Mouse (Mus musculus) adrenal gland, adult 18-20 months (tissue): ENCODE measurements around the gene Zbtb6. TPM values are rescaled to one million over a fixed set of nuclear protein-coding genes. Genes with fewer than 3 reads are reported as not detected.
A peak's percentile ranks its signal among the peaks of the same experiment; 100 is the strongest.

ENCODE experiments used
- DNase-seq, 2 experiments: peaks; one replicate each; pipeline ENCODE4 v3.0.0; 2021 to 2022; ENCODE audit warnings: low spot score in 2 of 2
- long read RNA-seq, 2 experiments: library from polyadenylated mRNA; stranded (forward); transcript quantifications; one replicate each; pipeline ENCODE4 v2.0.0; 2021
- total RNA-seq, 2 experiments: library from RNA; stranded (reverse); gene quantifications; 1 replicate in 1 of 2; 2 replicates in 1 of 2; pipeline ENCODE4 v1.2.3; 2021

Zbtb6 gene
- 10 to 100 TPM; 14.6 to 16.4 TPM for total RNA-seq
- long read RNA-seq, experiment 1, full-length matches to known transcripts: 2 of 5 reads
- long read RNA-seq, experiment 1, partial matches to known transcripts: 0 of 5 reads
- long read RNA-seq, experiment 1, other reads (novel, unspliced or antisense): 3 of 5 reads
- long read RNA-seq, experiment 2, full-length matches to known transcripts: 2 of 4 reads
- long read RNA-seq, experiment 2, partial matches to known transcripts: 0 of 4 reads
- long read RNA-seq, experiment 2, other reads (novel, unspliced or antisense): 2 of 4 reads

- DNase-seq: peak; percentile 93 to 95
These were observed at the start of gene Zbtb6, which contains the start of the genes Zbtb26 and Rabgap1 for GRCm38 (mm10) chr2:37442611-37443591. TSS of gene Zbtb6 (minus strand) at chr2:37443171. TSS of gene Zbtb26 (minus strand) at chr2:37443135. TSS of gene Rabgap1 (plus strand) at chr2:37443279.

GRCm38 (mm10) chr2:37488956-37489355, 46.0 kb upstream of the Zbtb6 start:
- DNase-seq: no peak

- DNase-seq: no peak
These were observed 43.4 kb upstream of the Zbtb6 start for GRCm38 (mm10) chr2:37486408-37486807.

GRCm38 (mm10) chr2:37485370-37485769, 42.4 kb upstream of the Zbtb6 start:
- DNase-seq: peak; percentile 19 to 30

GRCm38 (mm10) chr2:37484165-37484564, 41.2 kb upstream of the Zbtb6 start:
- no peak for DNase-seq

- no peak for DNase-seq
These were observed 37.1 kb upstream of the Zbtb6 start for GRCm38 (mm10) chr2:37480039-37480438.

- no peak for DNase-seq
These were observed 36.6 kb upstream of the Zbtb6 start for GRCm38 (mm10) chr2:37479559-37479958.

GRCm38 (mm10) chr2:37466266-37466665, 23.3 kb upstream of the Zbtb6 start:
- DNase-seq: no peak

- DNase-seq: no peak
These were observed 17.7 kb upstream of the Zbtb6 start for GRCm38 (mm10) chr2:37460707-37461106.

- DNase-seq: no peak
These were observed 9.4 kb upstream of the Zbtb6 start for GRCm38 (mm10) chr2:37452376-37452760.

GRCm38 (mm10) chr2:37451667-37452375, 8.8 kb upstream of the Zbtb6 start:
- peak; percentile 90 to 91 for DNase-seq

- no peak for DNase-seq
These were observed 11.4 kb downstream of the Zbtb6 start for GRCm38 (mm10) chr2:37431609-37432008.

- DNase-seq: peak; percentile 65 to 68
These were observed 12.1 kb downstream of the Zbtb6 start for GRCm38 (mm10) chr2:37430593-37431464.

GRCm38 (mm10) chr2:37423671-37424070, 19.3 kb downstream of the Zbtb6 start:
- DNase-seq: no peak

GRCm38 (mm10) chr2:37422306-37423304, 20.4 kb downstream of the Zbtb6 start, which contains the start of gene Rc3h2:
TSS of gene Rc3h2 (minus strand) at chr2:37422903.
- peak; percentile 86 for DNase-seq

GRCm38 (mm10) chr2:37421903-37422302, 21.1 kb downstream of the Zbtb6 start:
- DNase-seq: no peak

- no peak for DNase-seq
These were observed 47.4 kb downstream of the Zbtb6 start for GRCm38 (mm10) chr2:37395539-37395938.

GRCm38 (mm10) chr2:37382921-37383320, 60.0 kb downstream of the Zbtb6 start:
- DNase-seq: no peak

- peak; percentile 37 to 38 for DNase-seq
These were observed 62.8 kb downstream of the Zbtb6 start for GRCm38 (mm10) chr2:37380189-37380588.
